Mouse (Mus musculus) myocyte (in vitro differentiated cells): ENCODE results near the gene Phlda2.

Experiments
- CEBPB ChIP-seq: IDR thresholded peaks from 2 replicates; pipeline ENCODE4 v1.6.1; 2011; ENCODE audit warnings: mild to moderate bottlenecking, moderate library complexity; ENCODE audit not compliant: poor library complexity, insufficient read depth, severe bottlenecking
- E2F4 ChIP-seq: IDR thresholded peaks from one replicate; pipeline ENCODE4 v1.6.1; 2011; ENCODE audit warnings: mild to moderate bottlenecking, control low read depth, moderate library complexity; ENCODE audit not compliant: insufficient read depth
- MAX ChIP-seq: IDR thresholded peaks from one replicate; pipeline ENCODE4 v1.6.1; 2011; ENCODE audit warnings: low read depth, mild to moderate bottlenecking, control low read depth
- POLR2A ChIP-seq: IDR thresholded peaks from one replicate; pipeline ENCODE4 v1.6.1; 2011; ENCODE audit warnings: low read depth, mild to moderate bottlenecking, control low read depth, moderate library complexity; ENCODE audit not compliant: insufficient read length
- SRF ChIP-seq: IDR thresholded peaks from one replicate; pipeline ENCODE4 v1.6.1; 2011; ENCODE audit warnings: low read depth; ENCODE audit not compliant: control insufficient read depth, insufficient read length

DNA sequence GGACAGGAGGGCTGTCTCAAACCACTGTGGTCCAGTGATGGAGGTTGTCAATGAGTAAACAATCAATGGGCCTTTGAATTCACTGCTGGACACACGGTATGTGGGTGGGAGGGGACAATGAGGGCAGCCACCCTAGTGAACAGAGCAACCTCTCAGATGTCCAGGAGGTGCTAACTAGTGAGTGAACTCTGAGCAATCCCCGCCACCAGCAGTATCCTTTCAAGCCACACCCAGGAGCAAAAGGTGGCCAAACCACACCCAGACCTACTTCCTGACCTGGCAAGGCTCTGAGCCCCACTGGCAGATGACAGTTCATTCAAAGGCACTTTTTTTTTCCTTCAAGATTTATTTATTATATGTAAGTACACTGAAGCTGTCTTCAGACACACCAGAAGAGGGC is 2.0 kb downstream of the Phlda2 start:
- no peak for TF ChIP-seq POLR2A
- no peak for TF ChIP-seq E2F4
- no peak for TF ChIP-seq SRF
- TF ChIP-seq MAX: no peak
- TF ChIP-seq CEBPB: no peak
